Mouse (Mus musculus) liver, adult 2 months (tissue): Measurements from ENCODE around the gene Zfp692.

ENCODE experiments used
- CTCF ChIP-seq: fragments of 200-500 bp; IDR thresholded peaks from 2 replicates; pipeline ENCODE4 v1.5.1; 2011; ENCODE audit warnings: low read depth, low read length, control low read depth
- POLR2A ChIP-seq: fragments of 200-500 bp; IDR thresholded peaks from 2 replicates; pipeline ENCODE4 v1.6.1; 2011; ENCODE audit warnings: low read length, control low read depth; ENCODE audit not compliant: insufficient read depth; ENCODE audit errors: extremely low read depth

DNA sequence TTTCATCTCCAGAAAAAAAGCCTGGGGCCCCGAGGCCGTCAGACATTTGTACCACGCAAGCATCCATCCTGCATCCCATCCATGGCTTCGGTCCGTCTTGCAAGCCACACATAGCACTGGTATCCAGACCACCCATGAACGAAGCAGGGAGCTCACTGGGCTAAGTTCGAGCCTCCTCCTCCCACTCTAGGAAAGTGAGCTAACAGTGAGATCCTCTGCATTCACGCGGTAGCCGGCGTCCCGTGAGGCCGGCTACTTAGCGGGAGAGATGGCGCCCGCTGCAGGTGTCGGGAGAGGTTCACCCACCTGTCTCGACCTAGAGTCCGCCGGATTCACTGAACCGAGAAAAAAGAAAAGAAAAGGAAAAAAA is 23.0 kb downstream of the Zfp692 start:
- no peak for TF ChIP-seq POLR2A
- no peak for TF ChIP-seq CTCF
